Mouse (Mus musculus) megakaryocyte-erythroid progenitor cell, adult 5 weeks (primary cell): ENCODE results near the gene Msi1. TPM values are rescaled to one million over a fixed set of nuclear protein-coding genes. Genes with fewer than 3 reads are reported as not detected.

Experiments
- polyA plus RNA-seq: library from polyadenylated mRNA; stranded (reverse); fragments of >175 nt; gene quantifications from 2 replicates; pipeline ENCODE4 v1.2.3, GENCODE M21; 2012

The Msi1 gene
- polyA plus RNA-seq: not detected in 2 replicates

DNA sequence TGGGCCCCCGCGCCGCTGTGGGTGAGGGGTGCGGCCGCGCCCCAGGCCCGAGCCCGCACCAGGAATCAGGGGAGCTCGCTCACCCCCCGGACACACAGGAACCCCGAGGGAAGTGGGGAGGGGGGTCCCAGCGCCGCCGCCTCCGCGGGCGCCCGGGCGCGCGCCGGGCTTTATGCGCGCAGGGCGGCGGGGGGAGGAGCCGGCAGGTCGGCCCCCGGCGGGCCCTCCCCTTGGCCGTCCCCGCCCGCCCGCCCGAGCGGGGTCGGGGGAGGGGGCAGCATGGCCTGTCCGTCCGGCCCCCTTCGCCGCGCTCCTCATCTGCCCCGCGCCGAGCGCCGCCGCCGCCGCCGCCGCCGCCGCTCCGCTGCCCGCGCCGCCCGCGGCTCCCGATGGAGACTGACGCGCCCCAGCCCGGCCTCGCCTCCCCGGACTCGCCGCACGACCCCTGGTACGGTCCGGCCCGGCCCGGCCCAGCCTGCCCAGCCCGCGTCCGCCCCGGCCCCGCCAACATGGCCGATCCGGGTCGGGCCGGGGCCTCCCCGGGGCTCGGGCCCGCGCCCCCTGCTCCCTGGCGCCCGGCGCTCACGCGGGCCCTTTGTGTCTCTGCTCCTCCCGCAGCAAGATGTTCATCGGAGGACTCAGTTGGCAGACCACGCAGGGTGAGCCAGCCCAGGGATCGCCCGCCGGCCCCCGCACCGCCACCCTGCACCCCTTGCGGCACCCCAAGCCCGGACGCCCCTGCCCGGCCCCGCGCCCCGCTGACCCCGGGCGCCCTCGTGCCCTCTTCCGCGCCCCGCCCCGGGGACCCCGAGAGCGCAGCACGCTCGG is at the start of gene Msi1:
Msi1 (plus strand) TSS at position 241 of the 828 bp plus-strand sequence.

GRCm38 (mm10) chr5:115465642-115466420 is 36.4 kb downstream of the Msi1 start, which contains the start of gene Pla2g1b:
Pla2g1b (plus strand) TSS chr5:115466262.

DNA sequence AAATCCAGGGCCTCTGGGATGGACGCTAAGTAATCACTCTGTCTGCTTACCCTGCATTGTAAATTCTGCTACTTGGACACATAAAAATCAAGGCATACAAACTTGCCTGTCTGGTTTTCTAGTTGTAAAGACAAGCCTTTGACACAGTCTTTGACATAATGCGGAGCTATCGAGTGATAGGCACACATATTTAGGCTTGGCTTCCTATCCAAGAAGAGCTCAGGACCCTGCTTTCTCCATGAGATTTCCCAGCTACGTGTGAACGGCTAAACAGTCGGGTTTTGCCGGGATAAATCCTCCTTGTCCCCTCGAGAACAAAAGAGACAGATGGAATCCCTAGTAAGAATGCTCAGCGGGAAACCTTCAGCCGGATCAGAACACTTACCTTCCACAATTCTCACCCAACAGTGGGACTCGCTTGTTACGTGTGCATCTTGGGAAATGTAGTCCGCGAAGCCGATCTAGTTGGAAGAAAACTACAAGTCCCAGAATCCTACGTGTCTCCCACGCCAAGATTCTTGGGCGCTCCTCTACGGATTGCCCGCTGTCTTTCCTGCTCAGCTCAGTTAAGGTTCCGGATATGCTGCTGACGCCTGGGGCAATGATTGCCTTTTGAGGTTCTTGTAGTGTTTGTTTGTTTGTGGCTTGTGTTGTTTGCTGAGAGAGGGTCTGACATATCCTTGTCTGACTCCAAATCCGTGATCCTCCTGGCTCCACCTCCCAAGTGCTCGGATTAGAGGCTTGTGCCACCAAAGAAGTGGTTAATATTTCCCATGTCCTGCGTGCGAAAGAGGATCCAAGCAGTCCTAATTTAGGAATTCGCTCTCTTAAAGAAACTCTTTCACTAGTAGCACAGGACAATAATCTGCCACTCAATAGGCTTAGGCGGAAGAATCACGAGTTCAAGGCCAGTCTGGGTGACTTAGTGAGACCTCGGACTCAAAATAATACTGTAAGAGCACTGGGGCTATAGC is 54.8 kb downstream of the Msi1 start, which contains the start of gene Sirt4:
Sirt4 (minus strand) TSS at position 779 of the 974 bp plus-strand sequence.

Other genes starting within 250 kb of the Msi1 start
- gene Cabp1, start 235.2 kb upstream of the Msi1 start, polyA plus RNA-seq: 0.37 and 0.73 TPM in 2 replicates
- gene Pop5, start 193.8 kb upstream of the Msi1 start, polyA plus RNA-seq: 13.8 and 18.1 TPM in 2 replicates
- 243 and 252 TPM in 2 replicates for gene Rnf10, start 156.7 kb upstream of the Msi1 start, polyA plus RNA-seq
- gene Coq5, start 149.9 kb upstream of the Msi1 start, polyA plus RNA-seq: 17.6 and 18.8 TPM in 2 replicates
- gene Dynll1, start 128.6 kb upstream of the Msi1 start, polyA plus RNA-seq: 412 and 470 TPM in 2 replicates
- gene Srsf9, start 102.4 kb upstream of the Msi1 start, polyA plus RNA-seq: 74.0 and 79.8 TPM in 2 replicates
- gene Gatc, start 88.4 kb upstream of the Msi1 start, polyA plus RNA-seq: 11.6 and 11.8 TPM in 2 replicates
- 4.6 and 6.1 TPM in 2 replicates for gene Triap1, start 88.4 kb upstream of the Msi1 start, polyA plus RNA-seq
- 1,870 and 2,088 TPM in 2 replicates for gene Cox6a1, start 80.6 kb upstream of the Msi1 start, polyA plus RNA-seq
- not detected in 2 replicates for gene Pla2g1b, start 36.7 kb downstream of the Msi1 start, polyA plus RNA-seq
- 6.3 and 8.1 TPM in 2 replicates for gene Sirt4, start 55.1 kb downstream of the Msi1 start, polyA plus RNA-seq
- gene Pxn, start 77.1 kb downstream of the Msi1 start, polyA plus RNA-seq: 230 and 240 TPM in 2 replicates
- 2,995 and 3,136 TPM in 2 replicates for gene Rplp0, start 129.9 kb downstream of the Msi1 start, polyA plus RNA-seq
- 44.7 and 58.8 TPM in 2 replicates for gene Gcn1l1, start 135.7 kb downstream of the Msi1 start, polyA plus RNA-seq
- 44.4 and 49.8 TPM in 2 replicates for gene Rab35, start 202.3 kb downstream of the Msi1 start, polyA plus RNA-seq